Mouse (Mus musculus): Measurements from ENCODE around the gene Tec.

Tec gene

DNA sequence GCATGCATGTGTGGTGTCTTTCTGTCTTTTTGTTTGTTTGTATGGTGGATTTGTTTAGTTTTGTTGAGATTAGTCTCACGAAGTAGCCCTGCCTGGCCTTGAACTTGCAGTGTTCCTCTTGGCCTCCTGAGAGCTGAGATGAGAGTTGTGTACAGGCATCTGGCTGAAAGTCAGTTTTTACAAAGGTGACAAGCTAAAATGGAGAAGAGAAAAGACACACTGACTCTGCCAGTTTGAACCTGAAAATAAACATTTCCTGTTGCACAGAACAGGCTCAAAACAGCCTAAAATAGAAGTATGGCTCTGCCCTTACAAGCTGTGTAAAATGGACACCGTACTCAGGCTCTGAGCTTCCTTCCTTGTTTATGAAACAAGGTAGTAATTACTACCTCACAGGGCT, 14.9 kb downstream of the Tec start:
- no peak for DNase-seq (ENCODE audit: low spot score in 2 of 2)

- DNase-seq (ENCODE audit: low spot score in 2 of 2) = no peak
Measured at GRCm38 (mm10) chr5:72852301-72852995, 15.8 kb downstream of the Tec start.

DNA sequence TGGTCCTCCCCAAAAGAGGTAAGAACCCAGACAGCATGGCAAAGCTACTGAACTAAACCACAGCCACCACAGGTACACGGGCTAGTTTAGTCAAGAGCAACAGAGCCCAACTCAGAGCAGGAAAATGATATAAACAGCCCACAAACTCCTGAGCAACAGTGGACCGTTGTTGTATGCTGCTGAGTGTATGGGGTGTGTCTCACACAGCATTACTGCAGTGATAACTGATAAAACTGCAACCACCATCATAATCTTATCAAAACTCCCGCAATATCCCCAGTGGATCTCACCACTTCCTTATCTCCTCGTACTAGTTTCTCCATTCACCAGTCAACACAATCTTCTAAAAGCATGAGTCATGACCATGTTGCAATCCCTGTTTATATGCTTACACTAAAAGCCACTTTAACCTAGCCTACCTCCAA, 16.6 kb downstream of the Tec start:
- DNase-seq (ENCODE audit: low spot score in 2 of 2) = no peak

GRCm38 (mm10) chr5:72850926-72851673, 17.2 kb downstream of the Tec start:
- DNase-seq (ENCODE audit: low spot score in 2 of 2) = no peak

DNA sequence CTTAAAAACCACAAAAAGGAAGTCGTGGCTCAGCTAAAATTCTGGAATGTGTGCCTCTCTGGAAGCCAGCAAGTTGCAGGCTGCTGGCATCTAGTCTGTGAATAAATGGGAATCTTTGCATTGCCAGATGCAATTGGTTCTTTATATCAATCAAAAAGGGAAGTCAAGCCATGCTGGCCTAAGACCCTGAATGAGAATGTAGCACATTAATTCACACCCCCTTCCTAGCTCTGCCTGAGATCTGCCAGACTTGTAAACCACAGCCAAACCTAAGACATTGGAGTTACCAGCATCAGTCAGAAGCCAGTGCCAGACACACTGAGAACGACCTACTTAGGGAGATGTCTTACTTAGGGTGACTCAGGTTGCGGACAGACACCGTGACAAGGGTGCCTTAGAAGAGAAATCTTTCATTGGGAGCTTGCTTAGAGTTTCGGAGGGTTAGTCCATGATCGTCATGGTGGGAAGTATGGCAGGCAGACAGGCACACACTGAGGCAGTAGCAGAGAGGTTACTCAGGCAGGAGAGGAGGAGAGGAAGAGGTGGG, 19.3 kb downstream of the Tec start:
- DNase-seq (ENCODE audit: low spot score in 2 of 2) = no peak

- no peak for DNase-seq (ENCODE audit: low spot score in 2 of 2)
Measured at GRCm38 (mm10) chr5:72846712-72847111, 21.6 kb downstream of the Tec start.

DNA sequence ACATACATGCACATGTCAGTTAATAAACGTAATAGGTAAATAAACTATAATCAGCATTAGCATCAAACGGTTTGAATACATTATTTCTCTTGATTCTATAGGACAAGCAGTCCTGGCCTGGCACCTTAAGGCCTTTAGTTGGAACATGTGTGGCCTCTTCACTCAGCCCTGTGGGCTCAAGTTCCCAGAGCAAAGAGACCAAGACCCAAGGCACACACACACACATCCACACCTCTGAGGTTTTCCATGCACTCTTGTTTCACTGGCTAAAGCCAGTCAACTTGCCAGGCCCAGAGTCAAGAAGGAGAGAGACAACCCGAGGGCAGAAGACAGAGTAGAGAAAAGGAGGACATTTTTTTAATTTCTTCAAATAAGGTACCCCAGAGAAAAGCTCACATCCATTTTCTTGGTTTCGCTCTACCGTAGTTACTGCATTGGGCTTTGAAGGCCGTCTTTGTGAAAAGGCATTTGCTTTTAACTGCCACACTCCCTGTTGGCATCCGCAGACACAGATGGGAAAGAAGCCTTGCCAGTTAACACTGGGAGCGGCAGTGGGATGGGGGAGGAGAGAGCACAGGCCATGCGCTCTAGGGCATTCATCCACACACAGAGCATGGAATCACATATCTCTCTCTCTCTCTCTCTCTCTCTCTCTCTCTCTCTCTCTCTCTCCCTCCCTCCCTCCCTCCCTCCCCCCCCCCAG, 22.2 kb downstream of the Tec start:
- no peak for DNase-seq (ENCODE audit: low spot score in 2 of 2)

GRCm38 (mm10) chr5:72844776-72845495, 23.3 kb downstream of the Tec start:
- no peak for DNase-seq (ENCODE audit: low spot score in 2 of 2)

DNA sequence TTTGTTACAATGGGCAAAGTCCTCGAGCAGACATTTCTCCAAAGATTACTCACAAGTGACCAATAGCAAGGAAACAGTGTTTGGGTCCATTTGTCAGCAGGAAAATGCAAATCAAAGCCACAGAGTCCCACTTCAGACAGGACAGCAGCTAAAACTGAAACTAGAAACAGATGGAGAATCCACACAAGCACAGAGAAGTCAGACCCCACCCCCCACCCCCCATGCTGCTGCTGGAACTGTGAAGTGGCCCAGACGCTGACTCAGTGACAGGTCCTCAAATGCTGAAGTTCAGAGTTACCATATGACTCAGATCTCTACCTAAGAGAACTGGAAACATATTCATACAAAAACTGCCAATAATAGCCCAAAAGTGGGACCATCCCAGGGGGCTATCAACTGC, 24.0 kb downstream of the Tec start:
- no peak for DNase-seq (ENCODE audit: low spot score in 2 of 2)

DNA sequence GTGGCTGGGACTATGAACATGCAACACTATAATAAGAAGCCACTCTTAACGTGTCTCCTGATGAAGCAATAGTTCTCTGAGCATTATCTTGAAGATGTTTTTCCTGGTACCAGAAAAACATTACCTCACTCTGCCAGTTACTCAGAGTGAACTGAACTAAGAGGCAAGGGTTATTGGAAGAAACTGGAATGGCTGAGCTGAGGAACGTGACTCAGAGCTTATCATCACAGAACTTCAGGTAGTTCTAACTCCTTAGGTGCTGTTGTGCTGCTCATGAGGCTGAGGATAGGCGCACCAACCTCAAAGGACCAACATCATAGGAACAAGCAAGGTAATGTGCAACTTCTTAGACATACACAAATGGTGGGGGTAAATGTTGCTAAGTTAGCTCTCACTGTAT, 28.6 kb downstream of the Tec start:
- no peak for DNase-seq (ENCODE audit: low spot score in 2 of 2)

- DNase-seq (ENCODE audit: low spot score in 2 of 2) = no peak
Measured at GRCm38 (mm10) chr5:72838976-72839375, 29.3 kb downstream of the Tec start.

- DNase-seq (ENCODE audit: low spot score in 2 of 2) = no peak
Measured at GRCm38 (mm10) chr5:72835656-72836055, 32.6 kb downstream of the Tec start.

DNA sequence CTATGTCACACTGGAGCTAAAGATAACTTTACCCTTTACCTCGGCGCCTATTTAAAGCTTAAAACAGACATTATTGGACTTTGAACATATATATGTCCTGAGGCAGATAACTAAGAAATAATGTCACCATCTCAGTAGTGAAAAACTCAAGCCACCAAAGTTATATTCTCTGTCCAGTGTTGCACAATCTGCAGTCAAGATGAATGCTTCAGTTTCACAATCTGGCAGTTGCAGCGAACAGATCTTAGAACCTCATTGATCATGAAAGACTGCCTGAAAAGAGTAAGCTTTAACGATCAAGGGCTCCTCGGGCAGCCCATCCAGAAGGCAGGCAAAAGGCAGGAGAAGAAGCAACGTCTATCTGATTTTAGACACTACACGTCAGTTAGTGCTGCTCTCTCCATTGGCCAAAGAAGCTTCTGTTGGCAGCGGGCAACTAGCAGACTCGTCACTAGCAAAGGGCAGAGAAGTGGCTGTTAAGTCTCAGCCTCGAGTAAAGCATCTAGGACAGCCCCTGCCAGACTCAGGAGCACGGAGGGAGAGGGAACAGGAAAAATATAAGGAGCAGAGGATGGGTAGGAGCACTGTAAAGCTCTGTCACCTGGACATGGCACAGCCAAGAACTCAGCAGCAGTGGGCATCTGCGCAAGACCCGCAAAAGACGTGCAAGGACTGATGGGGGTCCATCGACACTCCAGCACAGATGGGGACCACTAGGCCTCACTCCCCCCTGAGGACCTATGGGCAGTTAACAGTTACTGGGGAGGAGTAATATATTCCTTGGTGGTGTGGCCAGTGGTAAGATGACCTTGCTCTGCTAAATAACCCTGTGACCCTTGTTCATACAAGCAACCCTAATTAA, 35.1 kb downstream of the Tec start:
- DNase-seq (ENCODE audit: low spot score in 2 of 2) = no peak

GRCm38 (mm10) chr5:72832191-72832590, 36.1 kb downstream of the Tec start:
- DNase-seq (ENCODE audit: low spot score in 2 of 2) = no peak

- DNase-seq (ENCODE audit: low spot score in 2 of 2) = no peak
Measured at GRCm38 (mm10) chr5:72830988-72831610, 37.2 kb downstream of the Tec start.

GRCm38 (mm10) chr5:72829506-72830067, 38.7 kb downstream of the Tec start:
- DNase-seq (ENCODE audit: low spot score in 2 of 2) = no peak

DNA sequence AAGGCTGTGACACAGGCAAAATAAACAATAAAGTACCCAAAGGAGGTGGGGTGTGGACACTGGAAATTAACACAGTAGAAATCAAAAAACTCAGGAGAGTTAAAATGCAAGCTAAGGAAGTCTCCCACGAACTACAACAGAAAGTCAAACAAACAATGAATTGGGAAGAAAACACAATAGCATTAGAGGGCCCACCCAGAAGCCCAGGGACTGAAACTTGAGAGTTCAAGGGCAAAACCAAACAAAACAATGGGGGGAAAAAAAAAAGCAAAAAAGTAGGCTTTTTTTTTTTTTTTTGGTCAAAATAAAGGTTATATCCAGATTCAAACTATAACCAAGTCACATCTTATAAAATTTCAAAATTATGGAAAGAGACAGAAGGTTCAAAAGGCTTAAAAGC, 39.9 kb downstream of the Tec start:
- no peak for DNase-seq (ENCODE audit: low spot score in 2 of 2)

GRCm38 (mm10) chr5:72827435-72827834, 40.8 kb downstream of the Tec start:
- no peak for DNase-seq (ENCODE audit: low spot score in 2 of 2)

GRCm38 (mm10) chr5:72826445-72826844, 41.8 kb downstream of the Tec start:
- DNase-seq (ENCODE audit: low spot score in 2 of 2) = no peak

- no peak for DNase-seq (ENCODE audit: low spot score in 2 of 2)
Measured at GRCm38 (mm10) chr5:72820651-72821050, 47.6 kb downstream of the Tec start.
